Mouse (Mus musculus) megakaryocyte, adult 5-6 weeks (primary cell): ENCODE measurements around the gene Sftpd. TPM values are rescaled to one million over a fixed set of nuclear protein-coding genes. Genes with fewer than 3 reads are reported as not detected.

Experiments used
- ATAC-seq: 2 replicates; pipeline ENCODE4 v1.8.0; 2016; ENCODE audit warnings: mild to moderate bottlenecking, inconsistent platforms; ENCODE audit not compliant: poor library complexity, severe bottlenecking
- total RNA-seq, 2 experiments: library from RNA; stranded (forward) in 1 of 2; stranded (reverse) in 1 of 2; fragments of 153-499, 151-499 nt in 1 of 2; fragments of 221-1000, 200-1000 nt in 1 of 2; gene quantifications; 2 replicates each; pipeline versions ENCODE4 v1.2.3 to v1.2.4; 2015 to 2017

Gene Sftpd
- total RNA-seq (2015) = not detected in 2 replicates
- not detected in 2 replicates for total RNA-seq (2017)

- no peak for ATAC-seq
Measured at GRCm38 (mm10) chr14:41185059-41185821, at the start of gene Sftpd. TSS of gene Sftpd (minus strand) at chr14:41185149.

DNA sequence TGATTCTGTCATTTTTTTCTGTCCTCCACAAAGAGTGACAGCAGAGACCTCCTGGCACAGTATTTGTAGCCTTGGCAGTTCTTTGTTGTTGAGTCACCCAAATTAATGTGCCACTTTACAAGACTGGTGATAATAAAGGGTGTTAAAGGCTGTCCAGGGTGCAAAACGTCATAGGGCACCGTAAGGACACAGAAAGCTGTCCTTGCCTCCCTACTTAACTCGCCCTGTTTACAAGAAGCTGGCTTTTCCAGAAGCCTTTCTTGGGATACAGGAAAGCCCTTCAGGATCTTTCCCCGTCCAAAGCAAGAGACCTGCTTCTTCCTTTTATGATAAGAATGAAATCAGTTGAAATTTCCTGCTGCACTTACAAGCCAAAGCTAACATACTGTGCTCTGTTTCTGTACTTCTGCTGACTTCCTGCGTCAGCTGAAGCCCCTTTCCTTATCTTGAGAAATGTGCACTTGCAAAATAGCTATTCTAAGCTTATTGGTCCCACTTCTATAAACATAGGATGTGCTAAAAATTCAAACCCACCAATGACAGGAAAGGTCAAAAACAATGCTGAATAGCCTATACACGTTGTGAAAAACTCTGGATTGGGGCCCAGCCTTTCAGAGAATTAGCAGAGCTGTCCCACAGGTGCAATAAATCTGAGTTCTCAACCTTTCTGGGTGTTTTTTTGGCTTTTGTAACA, 13.2 kb upstream of the Sftpd start:
- no peak for ATAC-seq

GRCm38 (mm10) chr14:41189496-41189895, 4.5 kb upstream of the Sftpd start:
- ATAC-seq = no peak

DNA sequence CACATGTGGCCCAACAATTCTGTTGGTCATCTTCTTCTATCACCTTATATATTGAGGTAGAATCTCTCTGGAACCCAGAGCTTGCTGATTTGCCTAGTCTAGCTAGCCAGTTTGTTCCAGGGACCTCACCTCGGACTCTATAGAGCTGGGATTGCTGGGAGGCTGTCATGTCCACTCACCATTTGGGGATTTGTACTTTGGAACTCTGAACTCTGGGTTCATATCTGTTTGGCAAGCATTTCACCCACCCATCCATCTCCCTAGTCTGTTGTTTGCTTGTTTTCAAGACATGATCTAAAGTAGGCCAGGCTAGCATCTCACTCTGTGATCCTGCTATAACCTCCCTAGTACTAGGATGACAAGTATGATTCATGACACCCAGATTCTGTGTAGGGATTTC, 10.1 kb downstream of the Sftpd start:
- no peak for ATAC-seq

DNA sequence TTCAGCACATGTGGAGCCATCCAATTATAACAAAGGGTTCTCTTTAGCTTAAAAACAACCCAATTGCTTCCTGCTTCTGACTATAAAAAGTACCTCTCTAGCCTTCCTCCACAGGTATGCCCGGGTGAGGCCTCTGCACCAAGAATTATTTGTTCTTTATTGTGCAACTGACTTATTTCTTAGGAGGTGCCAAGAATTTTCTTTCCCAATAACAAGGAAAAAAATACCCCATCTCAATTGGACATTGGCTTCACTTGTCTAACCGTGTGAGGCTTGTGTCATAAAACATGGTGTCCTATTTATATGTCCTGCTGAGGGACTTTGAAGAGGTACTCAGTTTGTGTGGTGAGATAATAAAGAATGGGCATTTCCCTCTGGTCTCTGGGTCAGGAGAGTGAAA, 14.4 kb downstream of the Sftpd start:
- ATAC-seq = no peak

DNA sequence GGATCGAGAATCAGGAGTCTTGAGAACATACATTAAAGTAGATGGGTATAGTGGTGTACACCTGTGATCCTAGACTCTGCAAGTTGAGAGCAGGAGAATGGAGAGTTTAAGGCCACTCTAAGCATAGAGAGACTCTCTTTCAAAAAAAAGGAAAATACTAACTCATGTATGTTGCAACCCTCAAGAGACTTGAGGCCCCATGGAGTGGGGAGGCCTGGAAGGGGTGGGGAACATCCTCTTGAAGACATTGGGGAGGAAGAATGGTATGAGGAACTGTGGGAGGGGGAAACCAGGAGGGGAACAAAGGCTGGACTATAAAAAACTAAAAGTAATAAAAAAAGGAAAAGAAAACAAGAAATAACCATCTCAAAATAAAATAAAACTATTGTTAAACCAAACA, 16.4 kb downstream of the Sftpd start:
- ATAC-seq = no peak

GRCm38 (mm10) chr14:41167278-41167677, 17.7 kb downstream of the Sftpd start:
- no peak for ATAC-seq

DNA sequence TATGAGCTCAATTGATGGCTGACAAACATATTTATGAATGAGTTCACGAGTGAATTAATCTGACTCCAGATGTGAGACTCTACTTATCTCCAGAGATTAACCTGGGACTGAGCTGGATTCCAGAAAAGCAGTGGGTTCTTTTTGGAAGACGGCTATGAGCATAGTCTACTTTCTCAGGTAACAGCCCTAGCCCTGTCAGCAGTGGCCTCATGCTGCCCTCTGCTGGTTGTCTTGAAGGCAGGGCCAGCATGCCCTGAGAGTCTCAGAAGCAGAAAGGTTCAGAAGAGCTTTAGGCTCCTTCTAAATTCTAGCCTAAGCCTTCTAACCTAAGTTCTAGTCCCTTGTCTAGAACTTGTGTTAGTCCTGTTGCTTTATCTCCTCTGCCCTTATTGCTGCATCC, 22.3 kb downstream of the Sftpd start:
- ATAC-seq = no peak

DNA sequence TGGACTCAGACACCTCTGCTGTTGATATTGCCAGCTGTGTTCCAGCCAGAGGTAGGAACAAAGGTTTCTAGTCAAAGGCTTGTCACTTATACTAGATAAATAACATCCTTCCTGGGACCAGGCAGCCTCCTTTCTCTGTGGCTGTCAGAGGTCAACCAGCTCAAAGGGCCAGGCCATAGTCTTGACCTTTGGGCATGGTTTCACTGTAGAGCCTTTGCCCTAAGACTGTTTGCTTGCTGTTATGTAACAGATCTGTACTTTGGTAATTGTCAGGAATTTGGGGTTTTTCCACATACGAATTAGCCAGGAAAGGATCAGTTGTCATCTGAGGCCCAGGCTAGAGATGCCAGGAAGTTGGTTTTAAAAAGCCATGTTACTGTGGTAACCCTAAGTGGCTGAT, 24.2 kb downstream of the Sftpd start:
- ATAC-seq = no peak

DNA sequence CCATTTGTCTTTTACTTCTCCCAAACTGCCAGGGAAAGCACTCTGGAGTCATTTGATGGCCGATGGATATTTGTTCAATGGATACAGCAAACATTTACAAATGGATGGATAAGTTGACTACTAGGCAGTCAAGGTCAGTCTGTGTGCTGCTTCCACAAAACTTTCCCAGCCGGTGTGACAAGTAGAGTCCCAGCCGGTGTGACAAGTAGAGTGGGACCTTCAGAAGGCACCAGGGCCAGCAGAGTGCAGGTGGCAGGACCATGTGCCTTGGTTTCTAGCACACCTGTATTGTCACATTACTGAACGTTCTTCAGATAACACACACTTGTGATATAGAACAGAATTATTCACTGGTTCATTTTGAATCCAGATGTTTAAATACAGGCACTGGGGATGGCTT, 24.9 kb downstream of the Sftpd start:
- no peak for ATAC-seq

DNA sequence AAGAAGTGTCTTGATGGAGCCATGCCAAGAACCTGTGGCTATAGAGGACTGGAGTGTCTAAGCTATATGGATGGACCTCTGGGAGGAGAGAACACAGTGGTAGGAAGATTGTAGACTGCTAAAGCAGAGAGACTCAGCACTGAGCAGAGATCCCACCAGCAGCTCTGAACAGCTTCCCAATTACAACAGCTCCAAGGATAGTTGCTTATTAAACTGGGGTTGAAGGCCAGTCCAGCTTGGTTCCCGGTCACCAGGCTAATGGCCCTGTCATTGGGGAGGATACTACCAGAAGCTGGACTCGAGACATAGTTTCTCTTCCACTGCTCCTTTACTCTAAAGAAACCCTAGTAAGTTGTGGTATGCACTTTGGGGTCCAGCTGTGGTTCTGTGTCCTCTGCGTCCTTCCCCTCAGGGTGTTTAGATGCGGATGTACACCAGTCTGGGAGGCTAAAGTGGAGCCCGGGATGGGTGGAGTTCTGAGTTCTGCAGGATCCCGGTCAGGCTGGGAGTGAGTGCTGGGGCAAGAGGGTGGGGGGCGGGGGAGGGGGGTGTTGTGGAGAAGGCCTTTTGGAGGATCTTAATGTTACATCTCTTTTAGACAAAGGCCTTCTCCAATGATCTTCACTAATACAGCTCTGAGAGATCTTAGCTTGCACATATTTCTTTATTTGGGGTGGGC, 33.6 kb downstream of the Sftpd start, which contains the start of gene Mbl1:
Gene Mbl1, plus strand, starts transcription at position 239 of the 679 bp plus-strand sequence.
- no peak for ATAC-seq

DNA sequence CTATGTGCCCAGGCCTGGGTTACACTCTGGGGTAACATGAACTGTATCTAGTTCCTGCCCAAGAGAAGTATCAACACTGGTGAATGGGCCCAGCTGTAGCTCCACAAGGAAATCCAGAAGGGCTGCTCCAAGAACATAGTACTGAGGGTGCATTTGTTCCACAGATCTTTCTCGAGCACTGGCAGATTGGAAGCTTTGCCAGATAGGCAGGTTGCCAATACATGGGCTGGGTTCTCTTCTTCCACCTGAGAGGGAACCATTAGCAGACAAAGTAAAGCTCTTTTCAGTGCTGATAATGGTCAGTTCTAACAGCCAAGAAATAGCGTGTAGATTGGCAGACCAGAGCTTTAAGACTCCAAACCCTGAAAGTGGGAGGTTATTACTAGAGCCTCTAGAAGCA, 37.6 kb downstream of the Sftpd start:
- ATAC-seq = no peak

DNA sequence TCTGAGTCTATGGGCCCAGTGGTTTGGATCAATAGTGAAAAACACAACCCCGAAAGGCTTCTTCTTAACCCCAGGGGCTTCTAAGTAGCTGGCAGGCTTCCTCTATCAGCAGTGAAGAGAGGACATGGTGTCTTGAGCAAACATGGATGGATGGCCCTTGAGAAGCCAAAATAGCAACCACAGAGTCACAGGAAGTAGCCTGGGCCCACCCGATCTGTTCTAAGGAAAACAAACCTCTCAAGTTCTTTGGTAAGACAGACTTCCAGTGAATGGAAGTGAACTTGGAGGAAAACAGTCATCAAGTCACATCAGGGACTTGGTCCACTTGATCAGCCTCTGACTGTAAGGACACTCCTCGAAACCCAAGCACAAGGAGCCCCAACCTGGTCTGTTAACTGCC, 38.0 kb downstream of the Sftpd start:
- no peak for ATAC-seq

DNA sequence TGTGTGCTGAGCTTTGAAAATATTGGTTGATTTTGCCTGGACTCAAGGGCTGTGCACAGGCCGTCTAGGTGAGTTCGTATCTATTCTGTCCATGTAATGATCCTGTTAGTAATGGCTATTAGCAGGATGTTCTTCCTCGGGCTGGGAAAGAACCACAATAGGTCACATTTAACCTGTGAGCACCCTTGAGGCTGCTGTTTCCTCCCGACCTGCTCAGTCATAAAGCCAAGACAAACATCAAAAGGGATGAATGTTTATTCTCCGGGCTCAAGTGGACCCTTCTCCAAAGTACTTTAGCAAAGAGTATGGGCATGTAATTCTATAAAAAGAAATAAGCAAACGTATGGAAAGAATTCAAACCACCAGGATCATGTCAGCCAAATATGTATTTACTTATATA, 38.9 kb downstream of the Sftpd start:
- no peak for ATAC-seq

DNA sequence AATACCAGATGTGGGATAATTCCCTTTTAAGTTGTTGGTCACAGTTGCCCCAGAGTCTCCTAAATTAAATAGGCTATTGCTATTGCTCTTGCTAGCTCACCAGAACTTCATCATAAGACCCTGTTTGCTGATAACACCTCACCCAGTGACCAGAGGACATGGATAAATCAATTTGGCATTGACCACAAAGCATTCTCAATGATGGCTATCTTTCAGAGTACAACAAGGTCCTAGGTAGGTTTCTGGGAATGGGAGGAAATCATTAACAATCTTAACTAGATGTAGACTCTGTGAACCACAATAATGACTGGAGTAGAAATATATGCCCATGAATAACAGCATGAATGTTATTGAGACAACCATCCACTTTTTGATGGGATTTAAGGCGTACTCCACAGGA, 44.3 kb downstream of the Sftpd start:
- no peak for ATAC-seq

GRCm38 (mm10) chr14:41137006-41137405, 47.9 kb downstream of the Sftpd start:
- ATAC-seq = no peak

- ATAC-seq = no peak
Measured at GRCm38 (mm10) chr14:41131540-41131939, 53.4 kb downstream of the Sftpd start, which contains the start of gene Sftpa1. TSS of gene Sftpa1 (plus strand) at chr14:41131782.

DNA sequence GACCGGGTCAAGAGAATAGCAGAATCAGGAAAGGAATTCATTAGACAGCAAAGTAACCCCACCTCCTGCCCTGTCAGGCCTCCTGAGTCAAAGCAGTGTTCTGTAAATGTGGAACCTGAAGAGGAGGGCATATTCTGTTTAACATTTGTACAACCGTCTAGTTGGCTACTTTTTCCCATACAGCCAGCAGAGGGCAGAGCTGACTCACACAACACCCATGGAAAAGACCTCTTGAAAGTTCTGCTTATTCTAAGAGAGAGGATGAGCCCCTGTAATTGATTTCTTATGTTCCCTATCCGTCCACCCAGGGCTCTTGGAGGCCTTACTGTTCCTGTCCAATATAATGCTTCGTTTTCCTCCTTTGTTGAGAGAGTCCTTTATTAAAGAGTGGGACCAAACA, 57.0 kb downstream of the Sftpd start:
- ATAC-seq = no peak

GRCm38 (mm10) chr14:41124683-41125082, 60.3 kb downstream of the Sftpd start:
- no peak for ATAC-seq
